Mouse (Mus musculus): ENCODE measurements around the gene B3galnt1. TPM values are rescaled to one million over a fixed set of nuclear protein-coding genes. Genes with fewer than 3 reads are reported as not detected.
"Not testable (repeated sequence)": the region's sequence is repeated elsewhere in the genome, so short reads cannot be mapped to it uniquely, and the experiment has no call there.

Gene B3galnt1
- total RNA-seq, 2 experiments from 2014 or later = 0.34 to 0.77 TPM

DNA sequence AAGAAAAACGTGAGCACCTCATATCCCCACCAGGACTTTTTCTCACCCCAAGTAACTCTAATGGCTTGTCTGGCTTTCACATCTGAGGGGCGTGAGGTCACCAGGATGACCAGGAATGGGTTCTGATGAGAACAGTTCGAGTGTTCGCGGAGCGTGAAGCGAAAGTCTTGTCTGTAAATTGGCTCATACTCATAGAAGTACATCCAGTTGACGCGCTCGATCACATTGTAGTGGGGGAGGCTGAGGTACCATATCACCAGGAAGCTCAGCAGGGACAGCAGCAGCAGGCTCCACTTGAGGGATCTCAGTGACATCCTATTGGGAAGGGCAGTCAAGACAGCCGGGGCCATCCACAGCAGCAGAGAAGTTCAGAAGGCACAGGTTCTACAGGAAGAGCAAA, 23.2 kb downstream of the B3galnt1 start:
- no peak for ATAC-seq (replicated peaks; ENCODE audit: low FRiP score, poor library complexity, severe bottlenecking)

DNA sequence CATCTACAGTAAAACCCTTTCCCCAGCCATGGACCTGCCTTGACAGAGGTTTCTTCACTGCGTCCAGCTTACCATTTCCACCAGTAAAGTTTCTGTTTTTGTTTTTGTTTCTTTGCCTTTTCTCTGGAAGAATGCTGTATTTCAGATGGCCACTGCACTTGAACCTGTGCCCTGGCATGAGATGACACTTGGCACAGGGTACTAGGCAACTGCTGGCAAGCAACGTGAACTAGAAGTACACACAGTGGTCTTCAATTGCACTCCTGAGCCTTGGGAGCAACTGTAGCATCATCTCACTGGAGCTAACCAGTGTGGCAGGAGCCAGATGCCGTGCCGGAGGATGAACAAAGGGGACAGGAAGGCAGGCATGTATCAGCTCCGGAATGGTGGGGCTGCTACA, 26.2 kb downstream of the B3galnt1 start:
- no peak for ATAC-seq (replicated peaks; ENCODE audit: low FRiP score, poor library complexity, severe bottlenecking)

- ATAC-seq (replicated peaks; ENCODE audit: low FRiP score, poor library complexity, severe bottlenecking) = not testable (repeated sequence)
Measured at GRCm38 (mm10) chr3:69565586-69565985, 33.2 kb downstream of the B3galnt1 start.

DNA sequence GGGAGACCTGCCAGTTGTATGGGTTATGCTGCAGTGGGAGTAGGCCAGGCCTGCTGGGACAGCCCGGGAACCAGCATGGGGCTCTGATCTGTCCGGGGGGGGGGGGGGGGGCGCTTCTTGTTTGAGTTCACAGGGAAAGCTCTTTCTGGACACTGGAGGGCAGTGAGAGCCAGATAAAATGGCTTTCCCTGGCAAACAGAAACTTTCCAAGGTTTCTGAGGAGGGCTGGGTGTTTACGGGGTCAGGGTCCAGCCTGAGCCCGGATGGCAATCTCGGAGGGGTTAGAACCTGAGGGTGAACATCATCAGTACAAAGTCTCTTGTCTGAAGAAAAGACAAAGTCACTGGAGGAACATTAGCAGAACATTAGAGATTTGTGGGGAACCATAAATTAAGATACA, 35.4 kb downstream of the B3galnt1 start:
- no peak for ATAC-seq (replicated peaks; ENCODE audit: low FRiP score, poor library complexity, severe bottlenecking)

- no peak for ATAC-seq (replicated peaks; ENCODE audit: low FRiP score, poor library complexity, severe bottlenecking)
Measured at GRCm38 (mm10) chr3:69561686-69562085, 37.1 kb downstream of the B3galnt1 start.

GRCm38 (mm10) chr3:69559975-69560330, 38.8 kb downstream of the B3galnt1 start:
- no peak for ATAC-seq (replicated peaks; ENCODE audit: low FRiP score, poor library complexity, severe bottlenecking)

DNA sequence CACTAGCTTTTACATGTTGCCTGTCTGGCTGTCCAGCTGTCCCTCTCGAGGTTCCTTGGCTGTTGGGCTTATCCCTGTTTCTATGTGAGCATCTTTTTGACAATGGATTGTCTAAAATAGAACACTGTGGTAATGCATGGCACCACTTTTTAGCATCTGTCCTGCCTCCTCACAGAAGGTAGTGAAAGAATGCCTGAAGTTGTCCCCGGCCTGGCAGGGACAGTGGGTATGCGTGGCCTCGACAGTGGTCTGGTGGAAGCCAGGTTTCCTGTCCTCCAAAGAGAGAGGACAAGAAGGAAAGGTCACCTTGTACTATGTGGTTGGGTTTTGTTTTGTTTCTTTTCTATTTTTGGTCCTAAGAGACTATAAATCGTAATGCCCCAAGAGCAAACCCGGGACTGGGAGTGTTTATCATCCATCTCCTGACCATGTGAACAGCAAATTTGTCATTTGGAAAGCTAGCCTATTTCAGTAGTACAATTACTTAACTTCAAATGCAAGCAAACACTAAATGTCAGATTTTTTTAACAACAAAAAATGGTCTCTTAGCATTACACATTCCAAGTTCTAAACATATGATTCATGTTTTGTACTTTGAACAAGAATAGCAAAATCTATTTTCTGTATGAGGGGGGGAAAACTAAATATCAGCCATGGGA, 39.3 kb downstream of the B3galnt1 start:
- no peak for ATAC-seq (replicated peaks; ENCODE audit: low FRiP score, poor library complexity, severe bottlenecking)

- ATAC-seq (replicated peaks; ENCODE audit: low FRiP score, poor library complexity, severe bottlenecking) = no peak
Measured at GRCm38 (mm10) chr3:69556092-69556778, 42.5 kb downstream of the B3galnt1 start.

- no peak for ATAC-seq (replicated peaks; ENCODE audit: low FRiP score, poor library complexity, severe bottlenecking)
Measured at GRCm38 (mm10) chr3:69555511-69555910, 43.2 kb downstream of the B3galnt1 start.

DNA sequence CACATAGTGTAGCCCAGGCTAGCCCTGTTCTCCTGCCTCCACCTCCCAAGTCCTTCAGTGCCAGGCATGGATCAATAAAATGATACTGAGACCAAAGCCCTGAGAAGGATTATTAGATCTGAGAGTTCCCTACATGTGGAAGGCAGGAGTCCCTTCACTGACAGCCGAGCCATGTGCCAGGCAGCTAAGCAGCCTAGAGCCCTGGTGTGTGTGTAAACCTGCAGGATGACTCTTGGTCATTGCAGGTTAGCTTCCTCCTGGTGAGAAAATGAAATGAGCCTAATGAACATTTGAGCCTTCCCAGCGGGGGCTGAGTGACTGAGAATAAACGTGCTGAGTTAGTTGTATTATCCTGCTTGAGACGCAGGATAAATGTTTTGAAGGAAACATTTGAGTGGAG, 49.2 kb downstream of the B3galnt1 start:
- ATAC-seq (replicated peaks; ENCODE audit: low FRiP score, poor library complexity, severe bottlenecking) = no peak

DNA sequence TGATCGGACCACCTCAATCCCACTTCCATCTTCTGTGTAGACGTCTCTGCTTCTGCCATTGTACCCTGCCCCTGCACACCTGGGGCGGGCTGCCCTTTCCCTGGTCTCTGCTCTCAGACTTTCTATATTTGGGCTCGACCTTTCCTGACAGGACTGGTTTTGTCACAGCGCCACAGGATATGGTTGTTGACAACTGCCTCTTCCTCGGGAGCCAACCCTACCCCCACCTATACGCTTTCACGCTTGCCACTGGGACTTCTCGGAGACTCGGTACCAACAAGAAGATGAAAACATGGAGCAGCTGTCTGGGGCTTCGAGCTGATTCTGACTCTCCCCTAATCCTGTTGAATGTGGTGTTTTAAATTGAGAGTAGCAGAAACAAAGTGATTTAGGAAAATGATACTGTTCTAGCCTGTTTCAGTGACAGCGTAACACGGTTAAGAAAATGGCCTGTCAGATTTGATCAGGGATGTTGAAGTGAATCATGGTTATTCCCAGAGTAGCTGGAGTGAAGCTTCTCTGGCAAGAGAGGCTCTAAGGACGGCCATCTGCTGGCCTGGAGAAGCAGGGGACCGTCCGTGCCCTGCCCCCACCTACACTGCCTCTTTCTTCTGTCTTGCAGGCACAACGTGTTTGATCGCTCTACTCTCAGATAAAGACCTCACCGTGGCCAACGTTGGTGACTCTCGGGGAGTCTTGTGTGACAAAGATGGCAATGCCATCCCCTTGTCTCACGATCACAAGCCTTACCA, 49.9 kb downstream of the B3galnt1 start:
- ATAC-seq (replicated peaks; ENCODE audit: low FRiP score, poor library complexity, severe bottlenecking) = no peak

- ATAC-seq (replicated peaks; ENCODE audit: low FRiP score, poor library complexity, severe bottlenecking) = no peak
Measured at GRCm38 (mm10) chr3:69545017-69545416, 53.7 kb downstream of the B3galnt1 start.

GRCm38 (mm10) chr3:69543730-69544129, 55.0 kb downstream of the B3galnt1 start:
- ATAC-seq (replicated peaks; ENCODE audit: low FRiP score, poor library complexity, severe bottlenecking) = no peak

GRCm38 (mm10) chr3:69542962-69543361, 55.8 kb downstream of the B3galnt1 start:
- no peak for ATAC-seq (replicated peaks; ENCODE audit: low FRiP score, poor library complexity, severe bottlenecking)

- ATAC-seq (replicated peaks; ENCODE audit: low FRiP score, poor library complexity, severe bottlenecking) = no peak
Measured at GRCm38 (mm10) chr3:69535941-69536647, 62.7 kb downstream of the B3galnt1 start.

- no peak for ATAC-seq (replicated peaks; ENCODE audit: low FRiP score, poor library complexity, severe bottlenecking)
Measured at GRCm38 (mm10) chr3:69535486-69535885, 63.3 kb downstream of the B3galnt1 start.

GRCm38 (mm10) chr3:69532687-69533086, 66.1 kb downstream of the B3galnt1 start:
- ATAC-seq (replicated peaks; ENCODE audit: low FRiP score, poor library complexity, severe bottlenecking) = no peak

- ATAC-seq (replicated peaks; ENCODE audit: low FRiP score, poor library complexity, severe bottlenecking) = no peak
Measured at GRCm38 (mm10) chr3:69531511-69531910, 67.2 kb downstream of the B3galnt1 start.

DNA sequence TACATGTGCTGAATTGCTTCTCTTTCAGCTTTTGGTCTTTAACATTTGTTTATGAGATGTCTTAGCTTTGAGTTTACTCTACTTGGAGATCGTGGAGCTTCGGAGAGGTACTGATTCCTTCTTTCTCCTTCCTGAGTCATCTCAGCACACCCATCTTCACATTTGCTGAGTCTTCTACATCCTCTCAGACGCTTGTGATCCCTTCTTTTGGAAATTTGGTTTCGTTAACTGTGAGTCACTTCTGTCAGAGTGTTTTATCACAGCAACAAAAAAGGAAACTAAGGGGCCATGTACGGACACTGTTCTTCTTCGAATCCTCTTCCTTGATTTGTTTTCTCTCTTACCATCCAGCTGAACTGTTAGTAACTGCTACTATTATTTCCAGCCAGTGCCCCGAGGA, 69.2 kb downstream of the B3galnt1 start:
- no peak for ATAC-seq (replicated peaks; ENCODE audit: low FRiP score, poor library complexity, severe bottlenecking)

DNA sequence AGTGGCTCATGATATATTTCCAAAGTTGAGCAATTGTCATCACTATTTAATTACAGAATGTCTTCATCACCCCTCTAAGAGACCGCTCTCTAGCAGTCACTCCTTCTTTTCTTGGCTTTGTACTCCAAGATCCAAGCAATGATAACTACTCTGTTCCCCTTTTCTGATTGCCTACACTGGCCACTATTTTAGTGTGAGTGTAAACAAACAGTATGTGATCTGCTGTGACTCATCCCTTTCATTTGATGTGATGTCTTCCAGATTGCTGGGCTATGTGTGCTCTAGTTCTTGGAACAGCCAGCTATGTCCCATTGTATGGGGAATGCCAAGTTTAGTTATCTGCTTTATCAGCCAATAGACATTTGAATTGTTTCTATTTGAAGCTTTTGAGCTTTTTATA, 71.4 kb downstream of the B3galnt1 start:
- no peak for ATAC-seq (replicated peaks; ENCODE audit: low FRiP score, poor library complexity, severe bottlenecking)

Measured in erythroblast, adult 5-6 weeks (primary cell).